Mouse (Mus musculus) forebrain, embryonic 12.5 days (tissue): ENCODE measurements around the gene Wif1. TPM values are rescaled to one million over a fixed set of nuclear protein-coding genes. Genes with fewer than 3 reads are reported as not detected.

ENCODE experiments used
- polyA plus RNA-seq: library from polyadenylated mRNA; unstranded; fragments of >200 nt; fragmentation: Nextera tagmentation; extraction: Ambion mirVana; gene quantifications from 2 replicates; pipeline ENCODE4 v1.2.1, GENCODE M21; 2016

The Wif1 gene
- polyA plus RNA-seq, 1 experiment from 2014 or later = 9.2 TPM

Other genes starting within 250 kb of the Wif1 start
- 7.0 and 11.4 TPM in 2 replicates for gene Msrb3, start 134.9 kb upstream of the Wif1 start, polyA plus RNA-seq
- gene Lemd3, start 54.6 kb upstream of the Wif1 start, polyA plus RNA-seq = 4.6 and 4.8 TPM in 2 replicates